Mouse (Mus musculus) heart, embryonic 14.5 days (tissue): ENCODE data around the gene Arf3. TPM values are rescaled to one million over a fixed set of nuclear protein-coding genes. Genes with fewer than 3 reads are reported as not detected.

Experiments used
- ATAC-seq: fragments of 200-750 bp; cut with Nextera tagmentation; 2 replicates; pipeline ENCODE4 v1.8.0; 2017; ENCODE audit warnings: low read depth, moderate TSS enrichment; ENCODE audit not compliant: insufficient number of reproducible peaks, insufficient read depth, low FRiP score
- H3K27ac ChIP-seq, 2 experiments: fragments of 200-500 bp in 1 of 2; fragments of 300-500 bp in 1 of 2; sonication (generic) in 1 of 2; replicated peaks in 1 of 2; 2 replicates each; pipeline ENCODE4 v1.5.1; 2012 to 2014; ENCODE audit warnings: low read depth in 2 of 2, low read length in 2 of 2, control low read depth in 1 of 2, mild to moderate bottlenecking in 1 of 2, mixed read lengths in 1 of 2; ENCODE audit not compliant: control insufficient read depth in 1 of 2, insufficient read depth in 1 of 2
- H3K27me3 ChIP-seq: fragments of 300-500 bp; sonication (generic); 2 replicates; pipeline ENCODE4 v1.6.1; 2014; ENCODE audit warnings: mild to moderate bottlenecking, low read length, control low read depth; ENCODE audit not compliant: control insufficient read depth, insufficient read depth
- H3K36me3 ChIP-seq: fragments of 300-500 bp; sonication (generic); 2 replicates; pipeline ENCODE4 v1.6.1; 2014; ENCODE audit warnings: mild to moderate bottlenecking, control low read depth, low read length, mixed read lengths; ENCODE audit not compliant: control insufficient read depth, insufficient read depth
- H3K4me1 ChIP-seq, 2 experiments: fragments of 200-500 bp in 1 of 2; fragments of 300-500 bp in 1 of 2; sonication (generic) in 1 of 2; 2 replicates each; pipeline ENCODE4 v1.6.1; 2012 to 2014; ENCODE audit warnings: low read length in 2 of 2, control low read depth in 1 of 2, mixed read lengths in 1 of 2; ENCODE audit not compliant: control insufficient read depth in 2 of 2, insufficient read depth in 2 of 2
- H3K4me2 ChIP-seq: fragments of 300-500 bp; sonication (generic); 2 replicates; pipeline ENCODE4 v1.6.1; 2014; ENCODE audit warnings: mild to moderate bottlenecking, low read length
- H3K4me3 ChIP-seq, 2 experiments: fragments of 200-500 bp in 1 of 2; fragments of 300-500 bp in 1 of 2; sonication (generic) in 1 of 2; 2 replicates each; pipeline ENCODE4 v1.5.1; 2012 to 2014; ENCODE audit warnings: low read length in 2 of 2, mild to moderate bottlenecking in 2 of 2, control low read depth in 1 of 2, low read depth in 1 of 2, moderate library complexity in 1 of 2; ENCODE audit not compliant: control insufficient read depth in 1 of 2, insufficient read depth in 1 of 2
- H3K9ac ChIP-seq: fragments of 300-500 bp; sonication (generic); 2 replicates; pipeline ENCODE4 v1.6.1; 2014; ENCODE audit warnings: mild to moderate bottlenecking, low read length
- H3K9me3 ChIP-seq: fragments of 300-500 bp; sonication (generic); 2 replicates; pipeline ENCODE4 v1.6.1; 2016; ENCODE audit warnings: low read length, control low read depth; ENCODE audit not compliant: control insufficient read depth
- WGBS: fragments of 180-500 bp; shearing (Covaris S2); extraction: QIAGEN DNeasy Blood & Tissue Kit; methylation state at CpG from one replicate; pipeline ENCODE4 v1.1.7; 2014; 5-methylcytosine and 5-hydroxymethylcytosine counted together
- polyA plus RNA-seq: library from polyadenylated mRNA; unstranded; fragments of >200 nt; fragmentation: Nextera tagmentation; extraction: Ambion mirVana; gene quantifications from 2 replicates; pipeline ENCODE4 v1.2.1, GENCODE M21; 2014

The Arf3 gene
- polyA plus RNA-seq, 1 experiment from 2014 or later: 31.9 TPM

DNA sequence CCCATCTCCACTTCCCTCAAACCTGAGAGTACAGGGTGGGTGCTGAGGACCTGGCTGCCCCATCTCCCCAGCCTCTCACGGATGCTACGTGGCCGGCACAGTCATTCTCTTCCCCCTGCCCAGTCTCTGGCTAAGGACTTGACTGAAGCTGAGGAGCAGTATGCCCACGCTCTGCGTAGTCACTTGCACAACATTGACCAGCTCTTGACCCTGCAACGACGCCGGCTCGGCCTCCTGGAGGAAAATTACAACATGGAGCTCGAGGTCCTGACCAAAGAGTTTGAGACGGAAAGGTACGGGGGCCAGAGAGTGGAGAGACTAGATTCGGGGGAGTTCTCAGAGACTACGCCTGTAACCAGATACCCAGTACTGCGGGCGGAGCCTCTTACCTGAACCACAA lies 45.7 kb downstream of the Arf3 start:
- H3K4me1 ChIP-seq: peaks cover 4 to 8% of the 10 kb centered on the region in 2 experiments; a peak in 3 of 4 replicates
- no peak for ATAC-seq
- no peaks in the 10 kb centered on the region for H3K9me3 ChIP-seq
- no peak overlapping the region for H3K27ac ChIP-seq
- H3K27me3 ChIP-seq: no peaks in the 10 kb centered on the region; the same call in 1 of the 2 replicates
- WGBS: 55% methylated on average over 16 of the region's 16 CpGs
- H3K4me3 ChIP-seq: no peak overlapping the region
- no peaks in the 10 kb centered on the region for H3K36me3 ChIP-seq
- no peak overlapping the region for H3K9ac ChIP-seq
- H3K4me2 ChIP-seq: no peak overlapping the region

DNA sequence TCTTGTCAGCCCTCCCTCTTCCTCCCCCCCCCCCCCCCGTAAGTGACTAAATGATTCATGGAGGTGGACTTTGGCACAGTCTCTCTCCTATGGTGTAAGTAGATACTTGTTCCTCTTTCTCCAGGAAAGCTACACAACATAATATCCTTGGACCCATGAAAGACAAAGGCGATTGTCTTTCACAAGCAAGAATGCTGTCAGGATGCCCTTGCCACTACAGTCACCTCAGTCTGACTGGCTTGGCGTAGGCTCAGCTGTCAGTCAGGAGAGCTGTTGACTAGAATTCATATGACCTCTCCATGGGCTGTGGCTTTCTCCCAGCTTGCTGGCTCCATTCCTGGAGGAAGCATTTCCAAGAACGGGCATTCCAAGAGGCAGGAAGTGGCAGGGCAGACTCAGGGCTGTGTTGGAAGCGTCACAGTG lies 48.8 kb downstream of the Arf3 start:
- ATAC-seq: no peak
- Histone ChIP-seq H3K27ac (peak overlapping the region in 1 of 2 experiments; percentile 19; a peak in 1 of 4 replicates), H3K36me3 (no peaks in the 10 kb centered on the region), H3K9me3 (no peaks in the 10 kb centered on the region), H3K27me3 (no peaks in the 10 kb centered on the region; the same call in 1 of the 2 replicates), H3K4me3 (no peak overlapping the region), H3K4me2 (no peak overlapping the region), H3K9ac (no peak overlapping the region), H3K4me1 (peaks cover 4 to 8% of the 10 kb centered on the region in 2 experiments; a peak in 3 of 4 replicates)
- WGBS: 43% methylated on average over 5 of the region's 5 CpGs

- Histone ChIP-seq H3K4me1 (peaks cover 6 to 8% of the 10 kb centered on the region in 2 experiments; a peak in 3 of 4 replicates), H3K9me3 (no peaks in the 10 kb centered on the region), H3K27ac (no peak overlapping the region), H3K4me2 (no peak overlapping the region), H3K4me3 (no peak overlapping the region), H3K27me3 (no peaks in the 10 kb centered on the region; the same call in 1 of the 2 replicates), H3K36me3 (no peaks in the 10 kb centered on the region), H3K9ac (no peak overlapping the region)
- 15% methylated on average over 9 of the region's 9 CpGs for WGBS
- ATAC-seq: no peak
These were observed 52.6 kb downstream of the Arf3 start for GRCm38 (mm10) chr15:98710442-98710841.

DNA sequence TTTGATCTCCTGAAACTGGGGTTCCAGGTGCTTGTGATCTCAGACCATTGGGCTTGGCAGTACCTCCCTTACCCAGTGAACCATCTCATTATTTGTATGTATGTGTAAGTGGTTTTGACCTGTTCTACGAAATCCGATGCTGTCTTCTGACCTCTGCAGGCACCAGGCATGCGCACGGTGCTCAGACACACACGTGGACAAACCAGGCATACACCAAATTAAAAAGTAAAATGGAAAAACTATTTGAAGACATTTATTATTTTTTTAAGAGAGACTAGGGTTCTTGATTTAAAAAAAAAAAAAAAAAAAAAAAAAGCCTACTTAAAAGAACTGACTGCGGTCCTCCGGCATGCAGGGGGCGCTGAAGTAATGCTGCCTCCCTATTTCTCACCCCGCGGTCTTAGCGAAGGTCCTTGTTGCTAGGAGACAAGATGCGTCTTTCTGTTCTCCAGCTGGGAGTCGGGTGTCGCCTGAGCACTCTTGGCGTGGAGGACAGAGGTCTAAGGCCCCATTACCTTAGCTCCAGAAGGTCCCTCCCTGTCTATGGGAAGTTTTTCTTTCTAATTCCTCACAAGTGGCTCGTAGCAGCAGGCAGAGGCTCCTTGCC lies 55.1 kb downstream of the Arf3 start, which contains the start of gene Ccdc65:
Gene Ccdc65, plus strand, starts transcription at position 442 of the 607 bp plus-strand sequence.
- Histone ChIP-seq H3K36me3 (no peaks in the 10 kb centered on the region), H3K27me3 (peaks cover 10% of the 10 kb centered on the region), H3K4me2 (peak within 1 kb of the TSS; percentile 66), H3K4me1 (peaks cover 0 to 2% of the 10 kb centered on the region in 2 experiments; a peak in 1 of 4 replicates), H3K27ac (no peak within 1 kb of the TSS), H3K9ac (peak within 1 kb of the TSS; percentile 39; the same call in 1 of the 2 replicates), H3K4me3 (peak within 1 kb of the TSS; percentile 39 to 42), H3K9me3 (no peaks in the 10 kb centered on the region)
- 18% methylated on average over 16 of the region's 16 CpGs for WGBS
- no peak for ATAC-seq

DNA sequence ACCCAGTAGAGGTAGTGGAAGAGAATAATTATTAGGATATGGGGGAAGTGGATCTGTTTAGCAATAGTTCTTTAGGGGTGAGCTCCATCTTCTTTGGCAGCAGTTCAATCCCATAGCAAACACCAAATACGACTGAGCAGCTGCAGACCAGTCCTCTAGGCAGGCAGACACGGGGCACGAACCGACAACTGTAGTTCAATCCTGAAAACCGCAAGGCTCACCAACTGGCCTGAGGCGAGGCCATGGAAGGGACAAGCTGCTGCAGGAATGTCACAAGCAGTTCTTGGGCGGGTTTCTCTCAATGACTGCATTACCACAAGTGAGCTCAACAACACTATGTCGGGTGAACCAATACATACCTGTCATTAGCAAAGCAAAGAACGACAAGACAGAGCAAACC lies 58.7 kb downstream of the Arf3 start:
- Histone ChIP-seq H3K4me1 (peaks cover 0 to 6% of the 10 kb centered on the region in 2 experiments; a peak in 1 of 4 replicates), H3K4me3 (no peak overlapping the region), H3K36me3 (no peaks in the 10 kb centered on the region), H3K4me2 (no peak overlapping the region), H3K9ac (no peak overlapping the region), H3K27ac (no peak overlapping the region), H3K9me3 (no peaks in the 10 kb centered on the region), H3K27me3 (peaks cover 41% of the 10 kb centered on the region)
- ATAC-seq: no peak
- 55% methylated on average over 9 of the region's 9 CpGs for WGBS

DNA sequence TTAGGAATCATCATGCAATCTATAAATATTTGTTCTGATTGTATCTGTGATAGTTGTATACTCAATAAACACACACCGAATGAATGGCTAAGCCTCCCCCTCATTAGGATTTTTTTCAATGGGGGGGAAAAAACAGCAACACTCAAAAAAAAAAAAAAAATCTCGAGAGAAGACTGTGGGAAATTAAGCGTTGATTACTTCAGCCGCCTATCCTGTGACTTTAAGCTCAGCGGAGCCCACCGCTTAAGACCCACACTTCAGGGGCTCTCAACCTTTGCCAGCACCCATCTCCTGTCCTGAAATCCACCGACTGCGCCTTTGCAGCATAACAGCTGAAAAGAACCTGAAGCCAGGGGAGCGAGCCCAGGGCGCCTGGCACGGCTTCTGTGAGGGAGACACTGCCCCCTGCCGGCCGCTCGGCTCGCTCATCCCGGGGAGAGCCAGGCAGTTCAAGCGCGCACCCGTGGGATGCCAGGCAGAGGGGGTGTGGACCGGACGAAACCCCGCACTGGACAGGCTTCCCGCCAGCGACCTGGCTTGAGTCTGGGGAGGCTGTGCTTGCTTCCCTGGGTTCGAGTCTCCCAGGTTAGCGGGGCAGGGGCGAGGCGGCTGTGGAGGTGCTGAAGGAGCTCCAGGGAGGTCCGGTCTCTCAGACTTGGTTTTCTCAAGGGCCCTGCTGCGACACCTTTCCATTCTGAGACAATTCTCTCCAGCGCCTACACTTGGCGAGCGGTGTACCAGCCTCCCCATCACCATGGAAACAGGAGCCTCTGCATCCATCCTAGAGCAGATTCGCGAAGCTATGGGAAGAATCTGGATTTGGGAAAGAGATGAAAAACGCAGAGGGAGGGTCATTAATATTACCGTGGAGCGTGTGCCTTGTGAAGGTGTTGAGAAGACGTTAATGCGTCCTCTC lies 63.6 kb downstream of the Arf3 start:
- peaks cover 0 to 5% of the 10 kb centered on the region in 2 experiments; a peak in 1 of 4 replicates for H3K4me1 ChIP-seq
- peak overlapping the region; percentile 31 to 33 for H3K4me3 ChIP-seq
- no peaks in the 10 kb centered on the region for H3K36me3 ChIP-seq
- peak overlapping the region; percentile 63 for H3K4me2 ChIP-seq
- peaks cover 34% of the 10 kb centered on the region for H3K27me3 ChIP-seq
- H3K9ac ChIP-seq: peak overlapping the region; percentile 51; the same call in 1 of the 2 replicates
- peak; percentile 77 for ATAC-seq
- WGBS: 6% methylated on average over 40 of the region's 40 CpGs
- no peaks in the 10 kb centered on the region for H3K9me3 ChIP-seq
- no peak overlapping the region for H3K27ac ChIP-seq

DNA sequence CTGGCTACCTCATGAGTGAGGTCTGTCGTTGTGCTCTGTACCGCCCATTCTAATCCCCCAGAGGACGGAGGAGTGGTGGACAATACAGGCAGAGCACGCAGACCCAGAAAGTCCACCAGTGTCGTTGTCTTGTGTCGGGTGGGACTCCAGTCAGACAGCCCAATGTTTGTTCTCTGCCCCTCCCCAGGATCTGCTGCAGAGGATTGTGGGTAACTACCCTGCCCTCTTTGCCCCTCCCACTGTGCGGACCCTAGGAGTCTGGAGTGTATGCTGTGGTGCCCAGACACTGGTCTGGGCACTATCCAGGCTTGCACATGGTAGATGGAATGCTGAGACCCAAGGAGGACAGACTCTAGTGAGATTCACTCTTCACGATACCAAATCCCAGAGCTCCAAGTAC lies 66.8 kb downstream of the Arf3 start:
- ATAC-seq: no peak
- 60% methylated on average over 8 of the region's 8 CpGs for WGBS
- Histone ChIP-seq H3K4me2 (no peak overlapping the region), H3K27me3 (peaks cover 16% of the 10 kb centered on the region), H3K4me3 (no peak overlapping the region), H3K27ac (no peak overlapping the region), H3K4me1 (peaks cover 16 to 20% of the 10 kb centered on the region in 2 experiments), H3K36me3 (no peaks in the 10 kb centered on the region), H3K9ac (no peak overlapping the region), H3K9me3 (no peaks in the 10 kb centered on the region)
